Mouse (Mus musculus): ENCODE measurements around the gene Pik3c2b. TPM values are rescaled to one million over a fixed set of nuclear protein-coding genes. Genes with fewer than 3 reads are reported as not detected.
A peak's percentile ranks its signal among the peaks of the same experiment; 100 is the strongest.

The Pik3c2b gene
- polyA plus RNA-seq, 1 experiment from 2014 or later: 13.8 TPM

- ATAC-seq (ENCODE audit: insufficient number of reproducible peaks, insufficient read depth, low FRiP score, low read depth): peak; percentile 30; the same call in 1 of the 2 replicates
- 53% methylated on average over 1 of the region's 1 CpGs for WGBS
- H3K9me3 ChIP-seq (ENCODE audit: control insufficient read depth, low read depth, low read length): no peaks in the 10 kb centered on the region
- H3K9ac ChIP-seq (replicated peaks; ENCODE audit: low read depth, low read length): no peak overlapping the region
- H3K4me3 ChIP-seq (ENCODE audit: low read depth, low read length): no peak overlapping the region
- H3K4me1 ChIP-seq (ENCODE audit: control insufficient read depth, insufficient read depth, low read length): peaks cover 27% of the 10 kb centered on the region
- H3K4me2 ChIP-seq (replicated peaks; ENCODE audit: low read depth, low read length): no peak overlapping the region
- H3K27ac ChIP-seq (ENCODE audit: low read length): peak overlapping the region; percentile 84
- no peaks in the 10 kb centered on the region for H3K27me3 ChIP-seq (ENCODE audit: control insufficient read depth, insufficient read depth, low read length)
- H3K36me3 ChIP-seq (ENCODE audit: control insufficient read depth, insufficient read depth, low read length): peaks cover 4% of the 10 kb centered on the region; the same call in 1 of the 2 replicates
These were observed 32.9 kb downstream of the Pik3c2b start for GRCm38 (mm10) chr1:133078338-133078727.

GRCm38 (mm10) chr1:133079509-133079908, 34.0 kb downstream of the Pik3c2b start:
- peaks cover 26% of the 10 kb centered on the region for H3K4me1 ChIP-seq (ENCODE audit: control insufficient read depth, insufficient read depth, low read length)
- 91% methylated on average over 7 of the region's 7 CpGs for WGBS
- H3K27ac ChIP-seq (ENCODE audit: low read length): no peak overlapping the region
- no peaks in the 10 kb centered on the region for H3K9me3 ChIP-seq (ENCODE audit: control insufficient read depth, low read depth, low read length)
- H3K9ac ChIP-seq (replicated peaks; ENCODE audit: low read depth, low read length): no peak overlapping the region
- H3K27me3 ChIP-seq (ENCODE audit: control insufficient read depth, insufficient read depth, low read length): no peaks in the 10 kb centered on the region
- no peak overlapping the region for H3K4me3 ChIP-seq (ENCODE audit: low read depth, low read length)
- no peak overlapping the region for H3K4me2 ChIP-seq (replicated peaks; ENCODE audit: low read depth, low read length)
- peaks cover 4% of the 10 kb centered on the region; the same call in 1 of the 2 replicates for H3K36me3 ChIP-seq (ENCODE audit: control insufficient read depth, insufficient read depth, low read length)
- ATAC-seq (ENCODE audit: insufficient number of reproducible peaks, insufficient read depth, low FRiP score, low read depth): no peak

DNA sequence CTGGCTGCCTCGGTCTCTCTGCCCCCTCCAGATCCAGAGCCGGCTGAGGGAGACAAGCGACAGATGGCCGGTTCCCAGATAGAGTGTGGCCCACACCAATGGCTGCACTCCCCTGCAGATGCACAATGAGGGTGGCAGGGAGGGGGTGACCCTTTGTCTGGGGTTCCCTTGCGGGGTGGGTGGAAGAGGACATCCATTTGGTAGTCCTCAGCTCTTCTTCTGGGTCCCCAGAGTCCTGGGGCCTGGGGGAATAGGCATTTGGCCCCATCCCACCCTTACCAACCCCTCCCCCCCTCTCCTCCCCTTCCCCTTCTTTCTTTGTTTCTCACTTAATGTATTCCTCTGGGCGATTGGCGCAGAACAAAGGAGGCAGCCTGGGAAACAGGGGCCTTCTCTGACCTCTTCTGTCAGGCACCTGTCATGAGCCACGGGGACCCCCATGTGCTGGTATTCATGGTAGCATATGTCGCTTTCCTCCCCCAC, 34.7 kb downstream of the Pik3c2b start:
- H3K9ac ChIP-seq (replicated peaks; ENCODE audit: low read depth, low read length): no peak overlapping the region
- no peak for ATAC-seq (ENCODE audit: insufficient number of reproducible peaks, insufficient read depth, low FRiP score, low read depth)
- H3K27ac ChIP-seq (ENCODE audit: low read length): no peak overlapping the region
- peaks cover 26% of the 10 kb centered on the region for H3K4me1 ChIP-seq (ENCODE audit: control insufficient read depth, insufficient read depth, low read length)
- peaks cover 4% of the 10 kb centered on the region; the same call in 1 of the 2 replicates for H3K36me3 ChIP-seq (ENCODE audit: control insufficient read depth, insufficient read depth, low read length)
- H3K4me2 ChIP-seq (replicated peaks; ENCODE audit: low read depth, low read length): no peak overlapping the region
- H3K27me3 ChIP-seq (ENCODE audit: control insufficient read depth, insufficient read depth, low read length): no peaks in the 10 kb centered on the region
- H3K9me3 ChIP-seq (ENCODE audit: control insufficient read depth, low read depth, low read length): no peaks in the 10 kb centered on the region
- 56% methylated on average over 9 of the region's 9 CpGs for WGBS
- no peak overlapping the region for H3K4me3 ChIP-seq (ENCODE audit: low read depth, low read length)

DNA sequence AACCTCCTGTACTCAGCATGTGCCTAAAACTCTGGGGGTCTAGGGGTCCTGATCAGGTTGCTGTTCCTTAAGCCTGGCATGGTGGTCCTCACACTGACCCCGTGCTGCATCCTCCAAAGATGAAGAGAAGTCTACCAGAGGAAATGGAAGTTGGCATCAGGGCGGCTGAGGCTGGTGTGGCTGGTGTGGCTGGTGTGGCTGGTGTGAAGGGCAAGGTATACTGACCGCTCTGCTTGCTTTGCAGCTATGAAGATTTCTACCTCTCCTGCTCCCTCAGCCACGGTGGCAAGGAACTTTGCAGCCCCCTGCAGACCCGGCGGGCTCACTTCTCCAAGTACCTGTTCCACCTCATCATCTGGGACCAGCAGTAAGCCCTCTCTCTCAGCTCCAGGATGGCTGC, 35.2 kb downstream of the Pik3c2b start:
- no peak overlapping the region for H3K4me3 ChIP-seq (ENCODE audit: low read depth, low read length)
- no peak for ATAC-seq (ENCODE audit: insufficient number of reproducible peaks, insufficient read depth, low FRiP score, low read depth)
- no peaks in the 10 kb centered on the region for H3K27me3 ChIP-seq (ENCODE audit: control insufficient read depth, insufficient read depth, low read length)
- H3K9me3 ChIP-seq (ENCODE audit: control insufficient read depth, low read depth, low read length): no peaks in the 10 kb centered on the region
- H3K4me2 ChIP-seq (replicated peaks; ENCODE audit: low read depth, low read length): no peak overlapping the region
- no peak overlapping the region for H3K27ac ChIP-seq (ENCODE audit: low read length)
- WGBS: 85% methylated on average over 6 of the region's 6 CpGs
- H3K4me1 ChIP-seq (ENCODE audit: control insufficient read depth, insufficient read depth, low read length): peaks cover 26% of the 10 kb centered on the region
- H3K36me3 ChIP-seq (ENCODE audit: control insufficient read depth, insufficient read depth, low read length): peaks cover 4% of the 10 kb centered on the region; the same call in 1 of the 2 replicates
- H3K9ac ChIP-seq (replicated peaks; ENCODE audit: low read depth, low read length): no peak overlapping the region

DNA sequence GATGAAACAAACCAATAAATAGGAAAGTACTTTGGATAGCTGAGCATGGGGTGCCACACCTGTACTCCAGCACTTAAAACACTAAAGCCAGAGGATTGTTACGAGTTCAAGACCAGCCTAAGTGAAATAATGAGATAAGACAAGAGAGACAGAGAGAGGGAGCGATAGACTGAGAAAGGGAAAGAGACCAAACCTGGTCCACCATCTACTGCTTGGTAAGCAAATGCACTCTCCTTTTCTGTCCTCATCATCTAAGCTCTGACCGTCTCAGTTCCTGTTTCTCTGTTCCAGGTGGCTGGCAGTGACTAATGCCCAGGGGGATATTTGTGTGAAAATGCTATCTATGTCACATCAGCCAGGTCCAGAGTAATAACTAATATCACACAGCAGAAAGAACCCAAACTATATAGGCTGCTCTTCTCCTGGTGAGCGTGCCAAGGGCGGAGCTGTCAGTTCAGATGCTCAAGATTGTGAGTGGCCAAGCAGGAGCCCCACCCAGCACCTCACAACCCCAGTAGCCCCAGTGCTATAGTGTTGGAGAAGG, 37.6 kb downstream of the Pik3c2b start:
- Histone ChIP-seq H3K9ac (replicated peaks; ENCODE audit: low read depth, low read length) (no peak overlapping the region), H3K4me1 (ENCODE audit: control insufficient read depth, insufficient read depth, low read length) (0 out of 2 replicates have a peak, but pooled peaks cover 5% of the 10 kb centered on the region), H3K4me2 (replicated peaks; ENCODE audit: low read depth, low read length) (no peak overlapping the region), H3K27ac (ENCODE audit: low read length) (no peak overlapping the region), H3K27me3 (ENCODE audit: control insufficient read depth, insufficient read depth, low read length) (no peaks in the 10 kb centered on the region), H3K9me3 (ENCODE audit: control insufficient read depth, low read depth, low read length) (no peaks in the 10 kb centered on the region), H3K36me3 (ENCODE audit: control insufficient read depth, insufficient read depth, low read length) (peaks cover 4% of the 10 kb centered on the region; the same call in 1 of the 2 replicates), H3K4me3 (ENCODE audit: low read depth, low read length) (no peak overlapping the region)
- no peak for ATAC-seq (ENCODE audit: insufficient number of reproducible peaks, insufficient read depth, low FRiP score, low read depth)
- 80% methylated on average over 5 of the region's 5 CpGs for WGBS

GRCm38 (mm10) chr1:133083942-133084625, 38.6 kb downstream of the Pik3c2b start:
- Histone ChIP-seq H3K9ac (replicated peaks; ENCODE audit: low read depth, low read length) (no peak overlapping the region), H3K9me3 (ENCODE audit: control insufficient read depth, low read depth, low read length) (no peaks in the 10 kb centered on the region), H3K4me1 (ENCODE audit: control insufficient read depth, insufficient read depth, low read length) (no peaks in the 10 kb centered on the region), H3K36me3 (ENCODE audit: control insufficient read depth, insufficient read depth, low read length) (peaks cover 4% of the 10 kb centered on the region; the same call in 1 of the 2 replicates), H3K27me3 (ENCODE audit: control insufficient read depth, insufficient read depth, low read length) (no peaks in the 10 kb centered on the region), H3K4me3 (ENCODE audit: low read depth, low read length) (no peak overlapping the region), H3K27ac (ENCODE audit: low read length) (no peak overlapping the region), H3K4me2 (replicated peaks; ENCODE audit: low read depth, low read length) (no peak overlapping the region)
- ATAC-seq (ENCODE audit: insufficient number of reproducible peaks, insufficient read depth, low FRiP score, low read depth): peak; percentile 84
- WGBS: 47% methylated on average over 11 of the region's 11 CpGs

DNA sequence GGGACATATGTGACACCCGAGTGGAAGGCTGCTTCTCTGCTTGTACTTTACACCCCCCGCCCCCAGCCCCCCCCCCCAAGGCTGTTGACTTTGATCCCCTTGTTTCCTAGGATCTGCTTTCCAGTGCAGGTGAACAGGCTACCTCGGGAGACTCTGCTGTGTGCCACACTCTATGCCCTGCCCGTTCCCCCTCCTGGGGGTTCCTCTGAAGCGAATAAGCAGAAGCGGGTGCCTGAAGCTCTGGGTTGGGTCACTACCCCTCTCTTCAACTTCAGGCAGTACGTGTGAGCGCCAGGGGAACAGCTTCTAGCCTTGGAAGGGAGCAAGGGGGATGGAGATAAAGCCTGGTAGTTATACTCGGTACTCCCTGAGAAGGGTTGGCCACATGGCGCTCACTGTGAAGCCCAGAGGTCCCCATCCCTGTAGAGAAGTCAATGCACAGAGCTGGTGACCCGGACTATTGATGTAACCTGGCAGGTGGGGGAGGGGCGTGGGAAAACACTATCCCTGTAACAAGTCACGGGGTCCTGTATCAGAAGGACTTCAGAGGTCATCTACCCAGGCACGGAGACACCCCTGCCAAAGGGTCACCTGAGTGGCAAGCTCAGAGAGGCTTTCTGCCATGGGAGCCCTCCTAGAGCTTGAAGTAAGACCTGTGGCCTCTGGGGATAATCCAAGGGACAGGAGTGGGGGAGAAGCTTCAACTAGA, 39.4 kb downstream of the Pik3c2b start:
- no peaks in the 10 kb centered on the region for H3K27me3 ChIP-seq (ENCODE audit: control insufficient read depth, insufficient read depth, low read length)
- no peak overlapping the region for H3K27ac ChIP-seq (ENCODE audit: low read length)
- no peak overlapping the region for H3K9ac ChIP-seq (replicated peaks; ENCODE audit: low read depth, low read length)
- ATAC-seq (ENCODE audit: insufficient number of reproducible peaks, insufficient read depth, low FRiP score, low read depth): no peak
- H3K36me3 ChIP-seq (ENCODE audit: control insufficient read depth, insufficient read depth, low read length): peaks cover 4% of the 10 kb centered on the region; the same call in 1 of the 2 replicates
- no peak overlapping the region for H3K4me2 ChIP-seq (replicated peaks; ENCODE audit: low read depth, low read length)
- H3K4me1 ChIP-seq (ENCODE audit: control insufficient read depth, insufficient read depth, low read length): no peaks in the 10 kb centered on the region
- no peak overlapping the region for H3K4me3 ChIP-seq (ENCODE audit: low read depth, low read length)
- 73% methylated on average over 14 of the region's 14 CpGs for WGBS
- no peaks in the 10 kb centered on the region for H3K9me3 ChIP-seq (ENCODE audit: control insufficient read depth, low read depth, low read length)

GRCm38 (mm10) chr1:133085417-133085742, 39.9 kb downstream of the Pik3c2b start:
- peaks cover 4% of the 10 kb centered on the region; the same call in 1 of the 2 replicates for H3K36me3 ChIP-seq (ENCODE audit: control insufficient read depth, insufficient read depth, low read length)

More at GRCm38 (mm10) chr1:133085417-133085742, 39.9 kb downstream of the Pik3c2b start:
- Histone ChIP-seq H3K4me2 (replicated peaks; ENCODE audit: low read depth, low read length) (no peak overlapping the region), H3K9me3 (ENCODE audit: control insufficient read depth, low read depth, low read length) (no peaks in the 10 kb centered on the region), H3K4me3 (ENCODE audit: low read depth, low read length) (no peak overlapping the region), H3K27ac (ENCODE audit: low read length) (no peak overlapping the region), H3K9ac (replicated peaks; ENCODE audit: low read depth, low read length) (no peak overlapping the region), H3K4me1 (ENCODE audit: control insufficient read depth, insufficient read depth, low read length) (no peaks in the 10 kb centered on the region), H3K27me3 (ENCODE audit: control insufficient read depth, insufficient read depth, low read length) (no peaks in the 10 kb centered on the region)
- 92% methylated on average over 8 of the region's 8 CpGs for WGBS
- ATAC-seq (ENCODE audit: insufficient number of reproducible peaks, insufficient read depth, low FRiP score, low read depth): no peak

All from stomach, embryonic 14.5 days (tissue).